Mouse (Mus musculus) cerebellum, adult (tissue): ENCODE data around the gene Nell1.
A peak's percentile ranks its signal among the peaks of the same experiment; 100 is the strongest.

Source experiments
- ATAC-seq: cut with Nextera tagmentation; 2 replicates; pipeline ENCODE4 v1.9.2; 2017; ENCODE audit warnings: mild to moderate bottlenecking, moderate library complexity, mixed read lengths; ENCODE audit not compliant: insufficient number of reproducible peaks, low FRiP score, low TSS enrichment

The Nell1 gene

DNA sequence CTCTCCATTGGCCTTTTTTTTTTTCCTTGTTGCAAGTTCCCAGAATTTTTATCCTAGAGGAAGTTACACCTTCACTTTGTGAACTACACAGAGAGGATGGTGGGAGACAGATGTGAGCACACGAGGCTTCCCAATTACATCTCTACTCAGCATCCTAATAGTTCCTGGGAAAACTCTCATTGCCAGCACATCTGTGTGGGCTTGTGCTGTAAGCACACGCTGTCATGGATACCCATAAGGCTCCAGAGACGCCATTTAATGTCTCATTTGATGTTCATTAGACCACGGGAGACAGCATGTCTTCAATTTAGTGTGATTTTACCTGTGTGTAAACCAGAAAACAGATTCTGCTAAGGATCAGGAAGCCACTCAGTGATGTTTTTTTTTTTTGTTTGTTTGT lies 253.6 kb downstream of the Nell1 start:
- ATAC-seq, result no peak

DNA sequence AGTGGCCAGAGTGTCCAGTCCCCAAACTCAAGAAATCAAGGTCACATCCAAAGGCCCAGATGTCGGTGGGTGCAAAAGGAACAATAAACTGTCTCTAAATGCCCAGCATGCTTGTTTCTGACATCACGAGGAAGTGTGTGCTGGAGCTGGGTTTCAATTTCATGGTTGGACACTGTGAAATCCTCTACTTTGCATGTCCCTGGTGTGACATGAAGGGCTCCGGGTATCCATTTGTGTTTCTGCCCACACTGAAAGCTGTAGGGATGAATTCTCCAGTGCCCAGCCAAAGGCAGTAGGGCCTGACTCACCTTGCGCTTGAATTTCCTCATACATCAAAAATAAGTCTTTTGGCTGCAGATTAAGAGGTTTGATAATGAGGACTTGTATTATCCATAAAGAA lies 266.5 kb downstream of the Nell1 start:
- ATAC-seq, result peak; percentile 24; the same call in 1 of the 2 replicates

GRCm38 (mm10) chr7:50241634-50242273 lies 267.1 kb downstream of the Nell1 start:
- ATAC-seq, result peak; percentile 87

- no peak for ATAC-seq
These were observed 278.5 kb downstream of the Nell1 start for GRCm38 (mm10) chr7:50253166-50253565.

DNA sequence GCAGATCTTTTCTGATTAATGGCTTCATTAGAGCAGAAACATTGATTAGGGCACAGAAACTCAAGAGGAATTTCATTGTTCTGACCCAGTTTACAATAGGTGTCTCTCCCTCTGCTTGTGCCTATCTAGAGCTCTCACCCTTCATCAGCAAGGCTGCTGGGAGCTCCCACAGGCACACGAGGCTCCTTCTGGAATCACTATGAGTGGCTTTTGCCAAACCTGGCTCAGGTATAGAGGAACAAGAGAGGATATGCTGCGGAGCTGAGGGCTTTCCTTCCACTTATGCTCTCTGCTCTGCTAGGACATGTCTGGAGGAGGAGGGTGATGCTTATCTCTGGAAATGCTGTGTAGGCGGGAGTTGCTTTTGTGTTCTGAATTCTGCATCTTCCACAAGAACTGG lies 285.4 kb downstream of the Nell1 start:
- no peak for ATAC-seq

DNA sequence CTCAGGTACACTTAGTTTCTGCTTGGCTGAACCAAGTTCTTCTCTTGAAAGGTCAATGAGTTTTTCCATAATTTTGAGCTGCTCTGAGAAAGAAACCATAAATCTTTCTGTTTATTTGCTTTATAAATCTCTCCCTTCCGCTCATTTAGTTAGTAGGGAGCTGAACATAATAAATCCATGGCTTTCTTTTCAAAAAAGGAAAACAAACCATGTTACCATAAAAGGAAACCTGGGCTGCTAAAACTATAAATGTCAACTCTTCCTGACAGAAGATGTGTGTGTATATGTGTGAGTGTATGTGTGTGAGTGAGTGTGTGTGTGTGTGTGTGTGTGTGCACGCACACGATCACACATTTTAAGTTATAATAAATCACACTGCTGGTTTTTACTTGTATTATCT lies 320.8 kb downstream of the Nell1 start:
- no peak for ATAC-seq

- no peak for ATAC-seq
These were observed 363.6 kb downstream of the Nell1 start for GRCm38 (mm10) chr7:50338226-50338625.

GRCm38 (mm10) chr7:50338757-50339156 lies 364.1 kb downstream of the Nell1 start:
- ATAC-seq, result no peak

GRCm38 (mm10) chr7:50351564-50351963 lies 376.9 kb downstream of the Nell1 start:
- ATAC-seq, result no peak

GRCm38 (mm10) chr7:50357213-50357612 lies 382.5 kb downstream of the Nell1 start:
- no peak for ATAC-seq

DNA sequence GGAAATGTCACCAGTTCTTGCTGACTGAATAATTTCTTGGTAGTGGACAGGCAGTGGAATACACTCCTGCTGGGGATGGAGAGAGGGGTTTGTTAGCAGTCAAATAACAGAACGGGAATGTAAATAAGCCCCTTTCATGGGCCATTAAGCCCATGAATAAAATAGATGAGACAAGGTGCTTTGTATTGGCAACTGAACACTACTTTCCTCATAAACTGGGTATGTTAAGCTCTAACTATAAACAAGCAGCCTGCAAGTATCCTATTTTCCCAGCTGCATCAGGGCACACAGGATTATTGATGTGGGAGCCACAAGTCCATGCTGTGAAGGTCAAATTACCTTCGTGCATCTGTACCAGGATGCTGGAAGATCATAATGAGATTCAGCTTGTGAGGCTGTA lies 387.4 kb downstream of the Nell1 start:
- ATAC-seq, result no peak

GRCm38 (mm10) chr7:50374876-50375275 lies 400.2 kb downstream of the Nell1 start:
- no peak for ATAC-seq

DNA sequence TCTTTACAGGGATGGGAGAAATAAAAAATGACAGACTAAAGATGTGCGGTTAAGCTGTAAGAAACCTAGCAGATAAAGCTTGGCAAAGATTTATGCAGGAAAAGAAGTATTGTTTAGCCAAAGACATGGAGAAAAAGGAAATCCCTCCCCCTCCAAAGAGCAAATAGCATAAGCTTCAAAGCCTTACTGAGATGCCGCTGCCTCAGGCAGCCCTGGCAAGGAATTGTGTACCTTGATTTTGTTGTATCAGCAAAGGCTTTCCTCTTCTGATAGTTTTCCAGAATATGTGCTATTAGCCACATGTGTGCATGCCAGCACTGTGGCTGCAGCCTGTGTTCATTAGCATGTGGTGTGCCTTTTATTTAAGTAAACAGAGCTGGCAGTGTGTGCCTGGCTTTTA lies 435.8 kb downstream of the Nell1 start:
- no peak for ATAC-seq

DNA sequence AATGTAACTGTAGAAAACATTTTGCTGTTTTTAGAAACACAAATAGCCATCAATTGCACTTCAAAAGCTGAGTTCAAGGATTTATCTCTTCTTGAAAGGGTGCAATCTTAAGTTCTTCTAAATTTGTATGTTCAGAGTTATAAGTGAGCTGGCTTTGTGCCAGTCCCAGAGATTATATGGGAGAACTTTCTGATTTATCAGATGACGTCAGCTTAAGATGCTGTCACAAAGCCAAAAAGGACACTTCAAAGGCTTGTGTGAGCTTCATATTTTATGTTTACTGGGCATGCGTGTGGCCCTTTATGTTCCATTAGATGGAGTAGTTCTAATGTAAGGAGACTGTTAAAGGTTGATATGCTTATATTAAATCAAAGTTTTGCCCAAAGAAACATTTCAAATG lies 445.3 kb downstream of the Nell1 start:
- no peak for ATAC-seq

- ATAC-seq, result no peak
These were observed 447.9 kb downstream of the Nell1 start for GRCm38 (mm10) chr7:50422422-50423195.

DNA sequence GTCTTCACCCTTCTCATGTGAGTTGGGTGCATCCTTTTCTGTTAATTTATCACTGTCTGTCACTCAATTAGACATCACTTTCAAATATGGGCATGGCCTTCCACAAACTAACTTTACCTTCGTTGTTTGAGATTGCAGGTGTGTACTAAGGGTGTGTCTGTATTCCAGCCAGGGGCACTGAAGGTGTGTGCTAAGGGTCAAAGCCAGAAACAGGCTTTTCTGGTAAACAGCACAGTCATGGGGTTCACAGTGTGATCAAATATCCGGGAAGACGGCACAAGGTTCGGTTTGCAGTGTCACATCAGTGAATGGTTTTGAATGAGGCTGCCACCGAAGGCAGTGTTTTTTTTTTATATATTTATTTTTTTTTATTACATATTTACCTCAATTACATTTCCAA lies 455.1 kb downstream of the Nell1 start:
- no peak for ATAC-seq

DNA sequence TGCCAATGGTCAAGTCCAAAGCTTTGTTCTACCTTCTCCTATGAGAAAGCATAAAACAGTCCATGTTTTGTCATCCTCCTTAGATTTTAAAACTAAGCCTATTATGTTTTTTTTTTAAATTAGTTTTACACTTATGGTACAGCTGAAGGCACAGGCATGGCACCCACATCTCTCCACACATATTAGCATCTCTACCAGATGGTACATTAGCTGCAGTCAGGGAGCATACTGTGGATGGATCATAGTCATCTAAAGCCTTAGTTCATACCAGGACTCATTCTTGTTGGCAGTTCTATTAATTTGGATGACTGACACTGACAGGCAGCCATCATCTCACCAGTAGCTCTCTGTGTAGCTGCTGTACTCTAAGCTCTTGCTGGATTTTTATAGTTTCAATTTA lies 466.6 kb downstream of the Nell1 start:
- no peak for ATAC-seq

DNA sequence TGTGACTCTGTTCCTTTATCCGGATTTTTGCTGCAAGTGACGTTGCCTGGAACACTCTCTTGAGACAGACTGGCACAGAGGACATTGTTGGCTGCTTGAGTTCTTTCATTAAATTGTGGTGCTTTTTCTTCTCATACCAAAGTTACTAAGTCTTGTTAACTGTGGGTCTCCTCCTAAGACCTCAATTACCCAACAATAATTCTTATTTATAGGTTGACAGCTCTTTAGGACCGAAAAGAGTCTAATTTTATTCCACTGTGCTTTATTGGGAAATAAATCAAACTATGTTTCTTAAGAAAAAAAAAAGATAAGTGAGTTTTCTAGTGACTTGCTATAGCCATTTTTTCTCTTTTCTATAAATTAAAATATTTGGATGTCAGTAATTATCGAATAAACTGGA lies 472.7 kb downstream of the Nell1 start:
- no peak for ATAC-seq

GRCm38 (mm10) chr7:50467742-50468141 lies 493.1 kb downstream of the Nell1 start:
- no peak for ATAC-seq

DNA sequence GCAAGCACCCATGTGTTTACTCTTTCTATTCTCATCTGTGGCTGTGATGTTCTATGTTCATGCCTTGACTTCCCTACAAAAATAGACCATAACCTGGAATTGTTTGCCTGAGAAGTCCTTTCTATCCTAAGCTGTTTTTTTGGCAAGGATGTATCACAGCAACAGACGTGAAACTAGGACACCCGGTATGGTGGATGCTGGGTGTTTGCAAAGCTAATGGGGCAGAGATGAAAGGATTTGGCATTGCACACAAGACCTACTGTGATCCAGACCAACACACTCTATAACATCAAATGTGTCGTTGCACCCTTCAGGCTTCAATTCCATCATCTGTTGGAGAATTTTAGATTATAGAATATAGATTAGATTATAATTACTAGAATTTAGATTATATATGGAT lies 495.9 kb downstream of the Nell1 start:
- ATAC-seq, result no peak

- no peak for ATAC-seq
These were observed 507.3 kb downstream of the Nell1 start for GRCm38 (mm10) chr7:50482011-50482410.

- no peak for ATAC-seq
These were observed 510.6 kb downstream of the Nell1 start for GRCm38 (mm10) chr7:50485304-50485703.
